Mouse (Mus musculus): Measurements from ENCODE around the gene Myom1. TPM values are rescaled to one million over a fixed set of nuclear protein-coding genes. Genes with fewer than 3 reads are reported as not detected.

Myom1 gene
- total RNA-seq, 2 experiments from 2014 or later, result 1.6 to 2.2 TPM

DNA sequence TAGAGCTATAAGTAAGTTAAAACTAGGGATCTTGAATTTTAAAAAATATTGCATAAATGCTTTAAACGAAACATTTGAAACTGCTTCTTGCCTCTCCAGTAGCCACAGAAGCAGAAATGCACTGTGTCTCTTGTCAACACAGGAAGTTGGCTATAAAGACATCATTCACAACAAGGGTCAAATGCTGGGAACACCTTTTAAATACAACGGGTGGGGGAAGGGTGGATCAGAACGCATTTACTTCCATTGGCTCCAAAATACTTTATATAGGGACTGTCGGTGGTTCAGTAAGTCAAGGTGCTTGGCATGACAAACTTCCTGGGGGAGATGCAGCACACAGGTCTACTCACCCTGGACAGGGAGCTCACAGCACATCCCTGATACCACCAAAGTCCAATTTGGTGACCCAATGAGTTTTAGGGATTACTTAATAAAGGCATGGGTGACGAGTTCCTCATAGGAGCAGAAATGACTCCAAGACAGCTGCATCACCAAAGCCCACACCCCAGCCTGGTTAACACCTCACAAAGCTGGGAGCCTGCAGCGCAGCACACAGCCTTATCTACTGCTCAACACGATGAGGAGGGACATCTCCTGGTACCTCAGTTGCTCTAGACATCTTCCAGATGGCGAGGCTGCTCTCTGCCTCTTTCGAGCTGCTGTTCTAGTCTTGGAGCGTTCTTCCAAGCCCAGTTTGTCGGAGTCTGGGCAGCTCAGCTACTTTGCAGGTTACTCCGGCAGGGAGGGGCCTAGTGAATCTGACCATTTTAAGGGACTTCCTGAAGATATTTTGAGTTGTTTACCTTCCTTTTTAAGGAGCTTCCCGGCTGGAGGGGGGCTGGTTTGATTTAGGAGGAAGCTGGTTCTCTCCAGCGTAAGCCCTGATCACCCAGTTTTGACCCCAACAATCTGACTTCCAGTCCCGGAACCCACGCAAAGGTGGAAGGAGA is 134.2 kb downstream of the Myom1 start:
- intact Hi-C loops (cut with DNase I), result no loop called here
- peak in 1 of 2 experiments; percentile 4 for DNase-seq (ENCODE audit: extremely low spot score in 1 of 2, low spot score in 2 of 2)
- Histone ChIP-seq H3K4me3 (no peak overlapping the region), H3K27ac (peak overlapping the region; percentile 6; the same call in 1 of the 2 replicates)
- no peak for TF ChIP-seq CTCF (IDR thresholded peaks at IDR 0.05)

DNA sequence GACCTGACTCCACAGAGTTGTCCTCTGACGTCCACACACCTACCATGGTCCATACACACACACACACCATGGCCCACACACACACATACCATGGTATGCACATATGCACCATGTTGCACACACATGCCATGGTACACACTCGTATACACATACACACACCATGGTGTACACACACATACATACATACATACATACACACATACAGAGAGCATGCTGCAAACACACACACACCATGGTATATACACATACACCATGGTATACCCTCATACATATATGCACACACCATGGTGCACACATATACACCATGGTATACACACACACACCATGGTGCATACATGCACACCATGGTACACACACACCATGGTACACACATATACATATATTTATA is 134.9 kb downstream of the Myom1 start:
- no peak overlapping the region for H3K4me3 ChIP-seq
- no peak overlapping the region for H3K27ac ChIP-seq
- no peak for TF ChIP-seq CTCF (IDR thresholded peaks at IDR 0.05)
- intact Hi-C loops (cut with DNase I), result no loop called here
- DNase-seq (ENCODE audit: extremely low spot score in 1 of 2, low spot score in 2 of 2), result peak in 1 of 2 experiments; percentile 2

GRCm38 (mm10) chr17:71142068-71142467 is 139.6 kb downstream of the Myom1 start:
- no peak for TF ChIP-seq CTCF (IDR thresholded peaks at IDR 0.05)

GRCm38 (mm10) chr17:71143155-71143554 is 140.7 kb downstream of the Myom1 start:
- no peak overlapping the region for H3K4me3 ChIP-seq
- DNase-seq (ENCODE audit: extremely low spot score in 1 of 2, low spot score in 2 of 2), result no peak
- TF ChIP-seq CTCF (IDR thresholded peaks at IDR 0.05), result no peak
- intact Hi-C loops (cut with DNase I), result no loop called here
- no peak overlapping the region for H3K27ac ChIP-seq

More at GRCm38 (mm10) chr17:71142068-71142467, 139.6 kb downstream of the Myom1 start:
- intact Hi-C loops (cut with DNase I), result no loop called here
- no peak overlapping the region for H3K27ac ChIP-seq
- DNase-seq (ENCODE audit: extremely low spot score in 1 of 2, low spot score in 2 of 2), result no peak
- no peak overlapping the region for H3K4me3 ChIP-seq

DNA sequence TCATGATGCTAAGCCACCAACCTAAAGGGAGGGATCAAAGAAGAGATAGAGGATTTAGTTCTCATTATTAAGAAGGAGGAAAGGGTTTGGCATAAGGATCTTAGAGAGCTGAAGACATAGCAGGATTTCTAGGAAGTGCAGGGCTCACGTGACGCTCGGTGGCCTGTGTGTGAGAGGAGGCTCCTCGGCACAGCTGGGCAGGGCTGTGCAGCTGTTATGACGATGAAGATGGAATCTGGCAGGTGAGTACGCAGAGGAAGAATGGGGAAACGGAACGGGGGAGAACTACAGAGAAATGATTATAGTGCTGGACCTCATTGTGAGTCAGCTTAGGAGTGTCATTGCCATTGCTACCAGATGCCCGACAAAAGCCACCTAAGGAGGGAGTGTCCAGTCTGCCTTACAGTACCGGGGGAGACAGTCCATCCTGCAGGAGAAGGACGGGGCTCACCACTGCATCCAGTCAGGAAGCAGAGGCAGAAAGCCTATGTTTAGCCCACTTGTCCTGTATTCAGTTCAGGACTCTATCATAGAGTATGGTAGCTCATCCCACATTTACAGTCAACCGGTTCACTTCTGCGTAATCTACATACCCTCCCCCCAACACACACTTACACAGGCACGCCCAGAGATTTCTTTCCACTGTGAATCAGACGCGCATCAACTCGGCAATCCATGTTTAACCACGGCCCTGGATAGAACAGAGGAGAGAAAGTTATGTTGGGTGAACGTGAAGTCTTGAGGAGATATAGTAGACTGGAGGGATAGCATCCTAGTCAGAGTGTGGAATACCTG is 142.1 kb downstream of the Myom1 start:
- TF ChIP-seq CTCF (IDR thresholded peaks at IDR 0.05), result no peak
- Histone ChIP-seq H3K27ac (no peak overlapping the region), H3K4me3 (no peak overlapping the region)
- no peak for DNase-seq (ENCODE audit: extremely low spot score in 1 of 2, low spot score in 2 of 2)
- intact Hi-C loops (cut with DNase I), result no loop called here

DNA sequence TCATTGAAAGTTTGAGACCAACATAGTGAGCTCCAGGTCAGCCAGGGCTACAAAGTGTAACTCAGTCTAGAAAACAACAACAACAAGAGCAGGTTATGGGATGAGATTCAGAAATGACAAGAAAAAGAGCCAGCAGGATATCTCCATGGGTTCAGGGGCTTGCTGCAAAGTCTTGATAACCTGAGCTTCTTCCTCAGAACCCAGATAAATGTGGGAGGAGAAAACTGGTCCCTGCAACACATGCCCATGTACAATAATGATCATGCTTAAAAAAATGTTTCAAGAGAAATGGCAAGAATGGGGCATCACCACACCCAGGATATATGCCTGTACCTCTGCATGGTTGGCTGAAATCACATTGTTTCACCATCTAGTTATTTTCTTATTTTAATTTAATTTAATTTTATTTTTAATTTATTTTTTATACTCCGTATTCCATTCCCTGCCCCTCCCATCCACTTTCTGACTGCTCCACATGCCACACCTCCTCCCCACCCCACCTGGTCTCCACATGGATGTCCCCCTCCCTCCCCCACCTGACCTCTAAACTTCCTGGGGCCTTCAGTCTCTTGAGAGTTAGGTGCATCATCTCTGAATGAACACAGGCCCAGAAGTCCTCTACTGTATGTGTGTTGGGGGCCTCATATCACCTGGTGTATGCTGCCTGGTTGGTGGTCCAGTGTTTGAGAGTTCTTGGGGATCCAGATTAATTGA is 143.0 kb downstream of the Myom1 start:
- intact Hi-C loops (cut with DNase I), result no loop called here
- Histone ChIP-seq H3K4me3 (no peak overlapping the region), H3K27ac (no peak overlapping the region)
- TF ChIP-seq CTCF (IDR thresholded peaks at IDR 0.05), result no peak
- DNase-seq (ENCODE audit: extremely low spot score in 1 of 2, low spot score in 2 of 2), result no peak

- Histone ChIP-seq H3K27ac (no peak overlapping the region), H3K4me3 (no peak overlapping the region)
- intact Hi-C loops (cut with DNase I), result no loop called here
- TF ChIP-seq CTCF (IDR thresholded peaks at IDR 0.05), result no peak
- no peak for DNase-seq (ENCODE audit: extremely low spot score in 1 of 2, low spot score in 2 of 2)
Observed at GRCm38 (mm10) chr17:71153356-71153755, 150.9 kb downstream of the Myom1 start.

- no peak overlapping the region for H3K27ac ChIP-seq
- no peak for DNase-seq (ENCODE audit: extremely low spot score in 1 of 2, low spot score in 2 of 2)
- intact Hi-C loops (cut with DNase I), result no loop called here
- TF ChIP-seq CTCF (IDR thresholded peaks at IDR 0.05), result no peak
- no peak overlapping the region for H3K4me3 ChIP-seq
Observed at GRCm38 (mm10) chr17:71155271-71155670, 152.8 kb downstream of the Myom1 start.

GRCm38 (mm10) chr17:71159152-71159567 is 156.7 kb downstream of the Myom1 start:
- no peak overlapping the region for H3K4me3 ChIP-seq
- intact Hi-C loops (cut with DNase I), result no loop called here
- DNase-seq (ENCODE audit: extremely low spot score in 1 of 2, low spot score in 2 of 2), result no peak
- no peak for TF ChIP-seq CTCF (IDR thresholded peaks at IDR 0.05)
- no peak overlapping the region for H3K27ac ChIP-seq

- no peak overlapping the region for H3K27ac ChIP-seq
- DNase-seq (ENCODE audit: extremely low spot score in 1 of 2, low spot score in 2 of 2), result no peak
- H3K4me3 ChIP-seq, result no peak overlapping the region
- intact Hi-C loops (cut with DNase I), result no loop called here
- TF ChIP-seq CTCF (IDR thresholded peaks at IDR 0.05), result no peak
Observed at GRCm38 (mm10) chr17:71159720-71160119, 157.3 kb downstream of the Myom1 start.

- no peak overlapping the region for H3K27ac ChIP-seq
- intact Hi-C loops (cut with DNase I), result no loop called here
- no peak for TF ChIP-seq CTCF (IDR thresholded peaks at IDR 0.05)
- no peak for DNase-seq (ENCODE audit: extremely low spot score in 1 of 2, low spot score in 2 of 2)
- H3K4me3 ChIP-seq, result no peak overlapping the region
Observed at GRCm38 (mm10) chr17:71160244-71160995, 158.0 kb downstream of the Myom1 start.
